Mouse (Mus musculus): ENCODE measurements around the gene Golga4. TPM values are rescaled to one million over a fixed set of nuclear protein-coding genes. Genes with fewer than 3 reads are reported as not detected.

The Golga4 gene
- polyA plus RNA-seq, 1 experiment from 2014 or later, result 43.5 TPM

DNA sequence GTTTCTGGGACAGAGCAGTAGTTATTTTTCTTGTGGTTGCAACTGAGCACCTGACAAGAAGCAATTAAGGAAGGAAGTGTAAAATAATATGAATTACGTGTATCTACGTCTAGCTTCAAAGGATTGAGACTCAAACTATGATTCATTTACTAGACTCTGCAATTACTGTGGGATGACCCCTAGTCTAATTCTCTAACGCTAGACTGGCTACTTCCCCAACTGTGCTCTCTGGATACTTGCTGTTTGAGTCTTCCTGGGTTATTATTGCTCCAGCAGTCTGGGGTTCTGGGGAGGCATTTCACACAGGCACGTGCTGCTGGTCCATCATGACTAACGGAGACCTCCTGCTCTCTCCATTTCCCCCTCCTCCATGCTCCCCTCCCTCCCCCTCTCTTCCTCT is 111.2 kb downstream of the Golga4 start:
- Histone ChIP-seq H3K27ac (no peak overlapping the region), H3K4me2 (no peak overlapping the region), H3K27me3 (no peaks in the 10 kb centered on the region), H3K4me1 (peaks cover 14% of the 10 kb centered on the region; the same call in 1 of the 2 replicates), H3K9ac (no peak overlapping the region), H3K9me3 (no peaks in the 10 kb centered on the region), H3K4me3 (no peak overlapping the region), H3K36me3 (no peaks in the 10 kb centered on the region)
- ATAC-seq (ENCODE audit: borderline replicate concordance, extremely low read depth, low FRiP score, low TSS enrichment), result no peak
- 68% methylated on average over 5 of the region's 5 CpGs for WGBS

DNA sequence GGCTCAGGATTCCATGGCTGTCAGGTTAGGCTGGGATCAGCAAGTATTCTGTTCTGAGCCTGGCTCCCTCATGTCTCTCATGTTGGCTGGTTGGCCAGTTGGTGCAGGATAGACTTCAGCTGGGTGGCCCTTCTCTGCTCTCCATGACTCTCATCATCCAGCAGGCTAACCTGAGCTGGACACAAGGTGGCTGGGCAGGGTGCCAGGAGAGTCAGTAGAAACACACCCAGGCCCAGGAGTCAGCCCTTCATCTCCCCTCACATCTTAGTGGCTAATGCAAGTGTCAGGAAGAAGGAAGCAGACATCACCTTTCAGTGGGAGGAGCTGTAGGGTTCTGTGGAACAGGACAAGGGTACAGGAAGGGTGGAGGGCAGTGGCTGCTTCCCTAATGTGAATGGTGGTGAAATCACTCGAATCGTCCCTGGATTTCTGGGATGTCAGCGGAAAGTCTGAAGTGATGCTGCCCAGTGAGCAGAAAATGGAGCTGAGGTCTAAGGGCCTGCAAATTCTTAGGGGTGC is 112.7 kb downstream of the Golga4 start:
- ATAC-seq (ENCODE audit: borderline replicate concordance, extremely low read depth, low FRiP score, low TSS enrichment), result no peak
- peaks cover 22% of the 10 kb centered on the region; the same call in 1 of the 2 replicates for H3K4me1 ChIP-seq

DNA sequence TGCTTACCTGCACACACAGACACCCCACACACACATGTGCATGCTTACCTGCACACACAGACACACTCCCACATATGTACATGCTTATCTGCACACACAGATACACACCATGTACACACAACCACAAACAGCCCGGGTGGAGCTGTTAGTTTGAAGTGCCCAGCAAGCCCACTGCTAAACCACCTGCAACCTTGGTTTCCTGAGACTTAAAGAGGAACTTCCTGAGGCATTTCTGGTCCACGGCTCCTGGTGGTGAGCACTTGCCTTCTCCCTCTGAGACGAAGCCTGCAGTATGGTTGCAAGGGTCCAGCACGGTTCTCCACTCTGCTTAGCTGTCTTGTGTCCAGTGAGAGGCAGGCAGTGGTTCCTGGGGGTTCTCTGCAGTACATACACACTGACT is 114.7 kb downstream of the Golga4 start:
- WGBS, result 58% methylated on average over 4 of the region's 4 CpGs

More for the DNA sequence above, 112.7 kb downstream of the Golga4 start:
- H3K27ac ChIP-seq, result no peak overlapping the region
- H3K4me2 ChIP-seq, result no peak overlapping the region
- no peaks in the 10 kb centered on the region for H3K9me3 ChIP-seq
- WGBS, result 78% methylated on average over 3 of the region's 3 CpGs
- no peaks in the 10 kb centered on the region for H3K27me3 ChIP-seq
- H3K9ac ChIP-seq, result no peak overlapping the region
- no peaks in the 10 kb centered on the region for H3K36me3 ChIP-seq
- no peak overlapping the region for H3K4me3 ChIP-seq

DNA sequence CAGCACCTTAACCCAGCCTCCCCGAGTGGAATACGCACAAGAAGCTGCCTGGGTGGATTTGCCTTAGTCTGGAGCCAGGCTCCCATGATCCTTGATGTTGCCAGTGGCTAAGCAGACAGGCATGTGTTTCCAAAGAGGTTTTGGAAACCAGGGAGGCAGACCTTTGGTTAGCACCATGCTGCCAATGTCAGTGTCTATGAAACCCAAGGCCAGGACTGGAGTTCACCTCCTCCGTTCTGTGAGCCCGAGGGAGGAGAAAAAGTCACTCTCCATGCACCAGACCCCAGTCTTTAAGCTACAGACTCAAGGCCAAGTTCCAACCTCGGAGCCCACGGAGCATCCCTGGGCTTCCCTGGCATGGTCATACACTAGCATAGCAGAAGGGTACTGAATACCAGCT is 115.6 kb downstream of the Golga4 start:
- 0 out of 2 replicates have a peak overlapping the region, but pooled peaks have one; percentile 11 for H3K27ac ChIP-seq
- no peaks in the 10 kb centered on the region for H3K36me3 ChIP-seq
- H3K9ac ChIP-seq, result no peak overlapping the region
- H3K4me2 ChIP-seq, result no peak overlapping the region
- no peaks in the 10 kb centered on the region for H3K9me3 ChIP-seq
- no peak overlapping the region for H3K4me3 ChIP-seq
- 89% methylated on average over 6 of the region's 6 CpGs for WGBS
- no peaks in the 10 kb centered on the region for H3K27me3 ChIP-seq
- ATAC-seq (ENCODE audit: borderline replicate concordance, extremely low read depth, low FRiP score, low TSS enrichment), result no peak
- H3K4me1 ChIP-seq, result peaks cover 22% of the 10 kb centered on the region; the same call in 1 of the 2 replicates

More for the DNA sequence above, 114.7 kb downstream of the Golga4 start:
- H3K9me3 ChIP-seq, result no peaks in the 10 kb centered on the region
- H3K4me1 ChIP-seq, result peaks cover 22% of the 10 kb centered on the region; the same call in 1 of the 2 replicates
- no peak overlapping the region for H3K4me3 ChIP-seq
- no peak overlapping the region for H3K9ac ChIP-seq
- ATAC-seq (ENCODE audit: borderline replicate concordance, extremely low read depth, low FRiP score, low TSS enrichment), result no peak
- no peak overlapping the region for H3K4me2 ChIP-seq
- H3K27ac ChIP-seq, result no peak overlapping the region
- H3K36me3 ChIP-seq, result no peaks in the 10 kb centered on the region
- no peaks in the 10 kb centered on the region for H3K27me3 ChIP-seq

DNA sequence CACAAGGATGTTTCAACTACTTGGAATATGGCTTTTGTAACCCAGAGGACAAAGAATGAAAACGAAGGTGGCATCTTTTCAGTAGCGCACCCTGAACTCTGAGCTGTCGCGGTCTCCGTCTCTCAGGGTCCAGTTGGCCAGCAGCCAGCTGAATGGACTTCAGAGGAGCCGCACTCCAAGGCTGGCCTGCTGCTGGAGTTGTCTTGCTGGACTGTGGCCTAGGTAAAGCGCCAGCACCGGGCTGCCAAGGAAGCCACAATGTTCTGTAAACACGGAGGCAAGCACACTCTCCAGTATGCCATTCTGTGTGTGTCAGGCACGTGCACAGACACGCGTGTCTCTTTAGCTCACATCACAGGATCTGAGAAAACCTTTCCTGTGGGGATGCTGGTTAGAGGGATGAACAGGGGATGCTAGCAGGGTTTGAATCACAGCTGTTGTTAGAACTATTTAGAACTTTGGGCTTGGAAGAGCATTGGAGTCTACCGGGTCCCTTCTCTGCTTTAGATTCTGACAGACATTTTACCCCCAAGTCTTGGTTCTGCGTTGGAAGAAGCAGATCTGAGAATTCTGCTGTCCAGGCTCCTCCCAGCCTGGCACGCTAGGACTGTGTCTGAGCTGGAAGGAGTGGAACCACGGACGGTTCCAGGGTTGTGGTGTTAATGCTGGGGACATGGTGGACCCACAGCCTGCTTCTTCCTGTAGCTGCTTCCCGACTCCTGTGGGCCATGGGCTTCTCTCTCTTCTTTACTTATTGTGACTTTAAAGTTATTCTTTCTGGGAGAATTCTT is 116.5 kb downstream of the Golga4 start:
- Histone ChIP-seq H3K4me1 (peaks cover 22% of the 10 kb centered on the region; the same call in 1 of the 2 replicates), H3K9me3 (no peaks in the 10 kb centered on the region), H3K4me3 (no peak overlapping the region), H3K27me3 (no peaks in the 10 kb centered on the region), H3K9ac (no peak overlapping the region), H3K4me2 (no peak overlapping the region), H3K27ac (0 out of 2 replicates have a peak overlapping the region, but pooled peaks have one; percentile 25), H3K36me3 (peaks cover 4% of the 10 kb centered on the region; the same call in 1 of the 2 replicates)
- ATAC-seq (ENCODE audit: borderline replicate concordance, extremely low read depth, low FRiP score, low TSS enrichment), result peak; percentile 62; the same call in 1 of the 2 replicates
- 55% methylated on average over 18 of the region's 18 CpGs for WGBS

DNA sequence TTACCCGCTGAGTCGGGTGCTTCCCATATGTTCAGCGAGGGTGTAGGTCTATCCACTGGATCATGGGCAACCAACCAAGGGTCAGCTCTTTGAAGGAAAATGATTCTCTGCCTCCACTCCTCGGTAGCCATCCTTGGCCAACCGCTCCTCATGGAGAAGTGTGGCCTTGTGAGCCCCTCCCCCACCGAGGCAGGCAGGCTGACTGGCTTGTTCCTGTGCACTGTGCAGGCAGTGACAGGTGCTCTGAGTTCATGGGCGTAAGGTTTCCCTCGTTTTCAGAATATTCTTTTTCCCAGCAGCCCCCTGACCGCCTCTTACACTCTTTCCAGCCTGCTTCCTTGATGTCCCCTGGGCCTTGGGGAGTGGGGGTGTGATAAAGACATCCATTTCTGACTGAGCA is 117.4 kb downstream of the Golga4 start:
- Histone ChIP-seq H3K36me3 (peaks cover 8% of the 10 kb centered on the region), H3K4me1 (peaks cover 22% of the 10 kb centered on the region; the same call in 1 of the 2 replicates), H3K27ac (no peak overlapping the region), H3K9ac (no peak overlapping the region), H3K4me3 (no peak overlapping the region), H3K9me3 (no peaks in the 10 kb centered on the region), H3K4me2 (no peak overlapping the region), H3K27me3 (no peaks in the 10 kb centered on the region)
- ATAC-seq (ENCODE audit: borderline replicate concordance, extremely low read depth, low FRiP score, low TSS enrichment), result no peak
- 71% methylated on average over 9 of the region's 9 CpGs for WGBS

DNA sequence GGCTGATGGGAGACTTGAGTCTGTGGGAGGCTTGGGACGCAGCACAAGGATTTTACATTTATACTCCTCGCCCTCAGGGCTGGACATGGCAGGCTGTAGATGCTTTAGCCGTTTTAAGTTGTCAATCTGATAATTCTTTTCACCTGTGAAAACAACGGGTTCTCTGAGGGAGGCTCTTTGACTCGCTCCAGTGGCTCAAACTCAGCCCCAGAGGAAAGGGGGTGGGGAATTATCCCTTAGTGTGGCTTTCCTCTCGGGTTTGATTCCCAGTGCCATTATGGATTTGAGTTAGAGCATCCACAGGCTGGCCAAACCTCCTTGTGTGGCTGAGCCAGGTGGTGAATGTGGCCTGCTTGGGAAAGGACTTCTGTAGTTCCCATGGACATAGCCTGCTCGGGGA is 118.1 kb downstream of the Golga4 start:
- Histone ChIP-seq H3K27ac (no peak overlapping the region), H3K4me1 (peaks cover 22% of the 10 kb centered on the region; the same call in 1 of the 2 replicates), H3K36me3 (peaks cover 8% of the 10 kb centered on the region), H3K9ac (no peak overlapping the region), H3K9me3 (no peaks in the 10 kb centered on the region), H3K4me3 (no peak overlapping the region), H3K4me2 (no peak overlapping the region), H3K27me3 (no peaks in the 10 kb centered on the region)
- WGBS, result 63% methylated on average over 7 of the region's 7 CpGs
- no peak for ATAC-seq (ENCODE audit: borderline replicate concordance, extremely low read depth, low FRiP score, low TSS enrichment)

DNA sequence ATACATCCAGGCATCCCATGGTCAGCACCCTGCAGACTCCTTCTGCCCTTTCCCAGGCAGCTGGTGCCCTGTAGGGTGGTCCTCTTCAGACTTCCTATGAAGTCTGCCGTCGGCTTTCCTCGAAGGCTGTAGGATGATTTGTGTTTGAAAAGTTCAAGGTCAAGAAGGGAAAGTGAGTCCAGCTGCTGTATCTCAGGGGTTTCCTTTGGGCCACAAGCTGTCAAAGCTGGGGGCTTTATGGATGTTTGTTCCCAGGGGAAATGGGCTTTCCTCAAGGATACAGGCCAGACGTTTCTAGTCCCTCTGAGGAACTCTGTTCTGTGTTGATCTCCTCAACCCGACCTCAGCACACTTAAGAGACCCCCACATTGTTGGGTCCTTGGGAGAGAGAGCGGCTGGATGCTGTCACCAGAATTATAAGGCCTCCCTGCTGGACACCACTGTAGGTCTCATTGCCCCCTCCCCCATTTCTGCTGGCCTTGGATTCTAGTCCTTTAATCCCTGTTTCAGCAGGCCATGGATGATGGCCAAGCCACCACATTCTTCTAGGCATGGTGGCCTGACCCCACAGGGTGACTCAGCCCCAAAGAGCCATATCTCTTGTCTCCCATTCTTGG is 123.8 kb downstream of the Golga4 start:
- WGBS, result 20% methylated on average over 6 of the region's 6 CpGs
- Histone ChIP-seq H3K9me3 (no peaks in the 10 kb centered on the region), H3K4me3 (no peak overlapping the region), H3K27ac (no peak overlapping the region), H3K9ac (no peak overlapping the region), H3K27me3 (no peaks in the 10 kb centered on the region), H3K4me1 (peaks cover 26% of the 10 kb centered on the region), H3K4me2 (no peak overlapping the region), H3K36me3 (peaks cover 8% of the 10 kb centered on the region)
- peak; percentile 83 for ATAC-seq (ENCODE audit: borderline replicate concordance, extremely low read depth, low FRiP score, low TSS enrichment)

Other genes starting within 250 kb of the Golga4 start
- gene Eomes, start 28.1 kb upstream of the Golga4 start, polyA plus RNA-seq (2015; fragmentation: Nextera tagmentation; extraction: Ambion mirVana), result 0.08 TPM in 1 of 2 replicates, not detected in the other
- gene Itga9, start 100.4 kb downstream of the Golga4 start, polyA plus RNA-seq (2015; fragmentation: Nextera tagmentation; extraction: Ambion mirVana), result 23.4 and 23.8 TPM in 2 replicates

All from lung, embryonic 15.5 days (tissue).